Mouse (Mus musculus) cerebellum, adult (tissue): ENCODE data around the gene Kctd13.

Experiments
- ATAC-seq: cut with Nextera tagmentation; 2 replicates; pipeline ENCODE4 v1.9.2; 2017; ENCODE audit warnings: mild to moderate bottlenecking, moderate library complexity, mixed read lengths; ENCODE audit not compliant: insufficient number of reproducible peaks, low FRiP score, low TSS enrichment

Kctd13 gene

GRCm38 (mm10) chr7:126976878-126977459 is 48.3 kb downstream of the Kctd13 start:
- no peak for ATAC-seq

- ATAC-seq: no peak
These were observed 50.2 kb downstream of the Kctd13 start for GRCm38 (mm10) chr7:126978841-126979240.

DNA sequence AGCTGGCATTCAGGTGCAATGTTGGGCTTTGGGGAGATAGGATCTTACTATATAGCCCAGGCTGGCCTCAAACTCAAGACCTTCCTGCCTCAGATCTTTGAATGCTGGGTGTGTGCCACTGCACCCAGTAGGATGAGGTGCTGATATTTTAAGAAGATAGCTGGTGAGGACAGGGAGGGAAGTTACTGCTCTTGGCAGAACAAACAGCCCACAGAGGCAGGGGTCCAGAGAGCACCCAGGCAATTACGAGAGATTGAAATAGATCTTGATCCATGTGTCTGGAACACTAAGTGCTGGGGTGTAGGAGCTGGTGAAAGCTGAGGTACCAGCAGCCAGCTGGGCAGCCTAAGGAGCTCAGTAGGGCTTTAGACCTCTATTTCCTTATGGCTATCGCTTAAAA is 52.9 kb downstream of the Kctd13 start:
- ATAC-seq: no peak

- ATAC-seq: no peak
These were observed 53.4 kb downstream of the Kctd13 start for GRCm38 (mm10) chr7:126982054-126982453.

GRCm38 (mm10) chr7:126983113-126983512 is 54.4 kb downstream of the Kctd13 start:
- ATAC-seq: no peak

- ATAC-seq: no peak
These were observed 56.2 kb downstream of the Kctd13 start for GRCm38 (mm10) chr7:126984667-126985444.

- peak; percentile 81 for ATAC-seq
These were observed 57.6 kb downstream of the Kctd13 start for GRCm38 (mm10) chr7:126986319-126986718.

DNA sequence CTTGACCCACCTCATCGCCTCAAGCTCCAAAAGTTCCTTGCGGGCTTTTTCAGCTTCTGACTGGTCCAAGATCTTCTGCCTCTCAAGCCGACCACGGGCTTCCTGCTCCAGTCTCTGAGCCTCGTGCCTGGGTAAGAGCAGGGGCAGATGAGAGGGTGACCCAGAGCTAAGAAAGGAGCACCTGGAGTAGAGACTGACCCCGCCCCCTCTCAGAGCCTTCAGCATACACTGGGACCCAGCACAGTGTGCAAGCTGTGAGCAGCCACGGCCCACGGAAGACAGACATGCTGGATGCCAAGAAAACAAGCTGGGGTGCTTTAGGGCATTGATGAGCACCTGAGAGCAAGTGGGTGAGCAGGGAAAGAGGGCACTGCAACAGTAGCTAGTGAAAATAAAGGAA is 60.1 kb downstream of the Kctd13 start:
- ATAC-seq: no peak
